15 mouse cellular contexts compared by ENCODE assay signal in the genomic region with DNA sequence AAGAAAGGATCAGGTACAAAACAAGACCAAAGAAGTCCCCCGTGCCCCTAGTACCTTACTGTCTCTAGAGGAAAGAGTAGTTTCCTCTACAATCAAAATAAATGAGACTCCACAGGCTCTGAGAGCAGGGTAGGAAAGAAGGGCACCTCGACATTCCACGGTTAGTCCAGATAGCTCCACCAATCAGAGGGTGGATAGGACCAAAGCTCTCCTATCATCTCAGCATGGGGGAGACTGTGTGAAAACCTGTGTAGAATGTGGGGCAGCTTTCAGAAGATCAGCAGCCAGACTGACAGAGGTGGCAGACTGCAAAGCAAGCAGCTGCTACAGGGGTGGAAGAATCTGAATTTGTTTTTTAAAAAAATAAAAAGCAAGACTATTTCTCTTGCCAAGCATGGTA. TPM values are rescaled to one million over a fixed set of nuclear protein-coding genes. Genes with fewer than 3 reads are reported as not detected.
DNase-seq lines count a peak whose midpoint lies in the region; ATAC-seq and TF ChIP-seq lines count a peak whose summit lies in the region.
"Had no signal": no experiment of that assay in that cellular context is flagged by ENCODE, and none has a peak within 500 bp of the region (broad histone marks: within the 10 kb centered on the region; RNA-seq: fewer than 3 reads in every experiment).

No protein-coding gene starts in this region.

- H3K4me2 ChIP-seq in hindbrain, embryonic 16.5 days (ENCODE audit: low read length): peak overlapping the region; percentile 20
- H3K4me2 ChIP-seq in forebrain, embryonic 14.5 days (ENCODE audit: low read length): peak overlapping the region; percentile 5; the same call in 1 of the 2 replicates

- intact Hi-C loops in gastrocnemius, adult 2 months (cut with DNase I): no loop called here

- no peak overlapping the region for H3K9ac ChIP-seq in hindbrain, embryonic 16.5 days (ENCODE audit: low read depth, low read length)
- H3K9ac ChIP-seq in forebrain, embryonic 14.5 days (ENCODE audit: low read length): no peak overlapping the region; the same call in 1 of the 2 replicates
- H3K9ac ChIP-seq: liver, embryonic 14.5 days had no signal

- ATAC-seq in hindbrain, embryonic 16.5 days: no peak
- peak; percentile 64 for ATAC-seq in forebrain, embryonic 14.5 days
- ATAC-seq: activated CD4-positive, CD25-positive, alpha-beta regulatory T cell, adult 4 months had no signal

- H3K27me3 ChIP-seq in hindbrain, embryonic 16.5 days (replicated peaks; ENCODE audit: control insufficient read depth, insufficient read depth, low read length): no peaks in the 10 kb centered on the region
- H3K27me3 ChIP-seq in hindbrain, embryonic 10.5 days (ENCODE audit: insufficient read depth, poor library complexity, severe bottlenecking): no peaks in the 10 kb centered on the region
- no peaks in the 10 kb centered on the region for H3K27me3 ChIP-seq in forebrain, embryonic 14.5 days (replicated peaks; ENCODE audit: control insufficient read depth, insufficient read depth, low read length)

- no peak overlapping the region for H3K4me3 ChIP-seq in gastrocnemius, adult 2 months
- no peak overlapping the region for H3K4me3 ChIP-seq in hindbrain, embryonic 16.5 days (ENCODE audit: low read length)
- no peak overlapping the region for H3K4me3 ChIP-seq in hindbrain, embryonic 10.5 days
- no peak overlapping the region for H3K4me3 ChIP-seq in forebrain, embryonic 14.5 days (ENCODE audit: low read depth, low read length)
- H3K4me3 ChIP-seq: limb, embryonic 10.5 days had no signal

- DNase-seq in gastrocnemius, adult 2 months: no peak
- DNase-seq in gastrocnemius, postnatal 4 days (ENCODE audit: low spot score in 2 of 2): no peak
- DNase-seq in hindbrain, embryonic 10.5 days (ENCODE audit: low spot score): no peak
- DNase-seq in R1 (ENCODE audit: low read depth, low spot score): peak; percentile 16
- DNase-seq in forebrain, embryonic 14.5 days (ENCODE audit: low spot score): peak; percentile 32
- DNase-seq in adrenal gland, postnatal 4 days (ENCODE audit: low spot score in 2 of 2): no peak
- no peak for DNase-seq in embryo, embryonic 11 days
- DNase-seq: cerebellum, adult 11-12 months had no signal

- H3K36me3 ChIP-seq in hindbrain, embryonic 16.5 days (ENCODE audit: control insufficient read depth, insufficient read depth, low read length): peaks cover 23% of the 10 kb centered on the region
- peaks cover 97% of the 10 kb centered on the region for H3K36me3 ChIP-seq in hindbrain, embryonic 10.5 days
- H3K36me3 ChIP-seq in forebrain, embryonic 14.5 days (ENCODE audit: control insufficient read depth, insufficient read depth, low read length): peaks cover 77% of the 10 kb centered on the region

- no peak for TF ChIP-seq CTCF in gastrocnemius, adult 2 months (IDR thresholded peaks at IDR 0.05)

- no peaks in the 10 kb centered on the region for H3K9me3 ChIP-seq in hindbrain, embryonic 16.5 days (ENCODE audit: control insufficient read depth, low read length)
- H3K9me3 ChIP-seq in hindbrain, embryonic 10.5 days: no peaks in the 10 kb centered on the region
- H3K9me3 ChIP-seq in forebrain, embryonic 14.5 days (replicated peaks; ENCODE audit: control insufficient read depth, low read length): no peaks in the 10 kb centered on the region
- H3K9me3 ChIP-seq: limb, embryonic 10.5 days had no signal

- WGBS in hindbrain, embryonic 16.5 days: 42% methylated on average over 3 of the region's 3 CpGs
- WGBS in hindbrain, embryonic 10.5 days: 60% methylated on average over 3 of the region's 3 CpGs
- 27% methylated on average over 3 of the region's 3 CpGs for WGBS in forebrain, embryonic 14.5 days

- peaks cover 10% of the 10 kb centered on the region for H3K4me1 ChIP-seq in hindbrain, embryonic 16.5 days (ENCODE audit: control insufficient read depth, insufficient read depth, low read depth, low read length)
- H3K4me1 ChIP-seq in hindbrain, embryonic 10.5 days (replicated peaks): peaks cover 10% of the 10 kb centered on the region
- H3K4me1 ChIP-seq in forebrain, embryonic 14.5 days (ENCODE audit: control insufficient read depth, insufficient read depth, low read length): peaks cover 19% of the 10 kb centered on the region

- H3K27ac ChIP-seq in gastrocnemius, adult 2 months: peak overlapping the region; percentile 16
- no peak overlapping the region for H3K27ac ChIP-seq in hindbrain, embryonic 16.5 days (ENCODE audit: low read depth, low read length)
- no peak overlapping the region for H3K27ac ChIP-seq in hindbrain, embryonic 10.5 days
- peak overlapping the region; percentile 81 for H3K27ac ChIP-seq in forebrain, embryonic 14.5 days (ENCODE audit: low read depth, low read length)
- H3K27ac ChIP-seq: limb, embryonic 10.5 days; liver, embryonic 14.5 days had no signal

RNA-seq across cellular contexts. Expression of a gene that starts 3.3 kb away (rescaled TPM):
- total RNA-seq in gastrocnemius, adult 2 months (2021): not detected
- total RNA-seq in gastrocnemius, postnatal 4 days (2021): not detected
- not detected in 2 replicates for polyA plus RNA-seq in hindbrain, embryonic 16.5 days (2015; fragmentation: Nextera tagmentation; extraction: Ambion mirVana)
- not detected in 2 replicates for polyA plus RNA-seq in hindbrain, embryonic 10.5 days (2016; fragmentation: Nextera tagmentation; extraction: Ambion mirVana)
- not detected in 2 replicates for polyA plus RNA-seq in forebrain, embryonic 14.5 days (2014; fragmentation: Nextera tagmentation; extraction: Ambion mirVana)
- not detected for total RNA-seq in adrenal gland, postnatal 4 days (2021)
- total RNA-seq: heart, adult 18-20 months; megakaryocyte-erythroid progenitor cell, adult 5-6 weeks had no signal
- polyA plus RNA-seq: activated CD4-positive, CD25-positive, alpha-beta regulatory T cell, adult 4 months; kidney, embryonic 14.5 days; limb, embryonic 10.5 days; liver, embryonic 14.5 days had no signal

RNA-seq across cellular contexts. Expression of a gene that starts 17.8 kb away (rescaled TPM):
- 10 to 100 TPM; 54.8 to 55.7 TPM for total RNA-seq in gastrocnemius, adult 2 months (2021)
- 10 to 100 TPM; 67.6 to 70.5 TPM for total RNA-seq in gastrocnemius, postnatal 4 days (2021)
- 43.6 and 44.7 TPM in 2 replicates for polyA plus RNA-seq in hindbrain, embryonic 16.5 days (2015; fragmentation: Nextera tagmentation; extraction: Ambion mirVana)
- 57.5 and 58.7 TPM in 2 replicates for polyA plus RNA-seq in hindbrain, embryonic 10.5 days (2016; fragmentation: Nextera tagmentation; extraction: Ambion mirVana)
- 47.5 and 52.2 TPM in 2 replicates for polyA plus RNA-seq in forebrain, embryonic 14.5 days (2014; fragmentation: Nextera tagmentation; extraction: Ambion mirVana)
- 10 to 100 TPM; 73.1 to 76.3 TPM for total RNA-seq in adrenal gland, postnatal 4 days (2021)

RNA-seq across cellular contexts. Expression of a gene that starts 35.8 kb away (rescaled TPM):
- total RNA-seq in gastrocnemius, adult 2 months (2021): 1 to 10 TPM; 4.1 to 6.1 TPM
- 10 to 100 TPM; 29.8 to 35.1 TPM for total RNA-seq in gastrocnemius, postnatal 4 days (2021)
- 7.1 and 7.4 TPM in 2 replicates for polyA plus RNA-seq in hindbrain, embryonic 16.5 days (2015; fragmentation: Nextera tagmentation; extraction: Ambion mirVana)
- 3.0 and 4.0 TPM in 2 replicates for polyA plus RNA-seq in hindbrain, embryonic 10.5 days (2016; fragmentation: Nextera tagmentation; extraction: Ambion mirVana)
- 23.9 and 28.6 TPM in 2 replicates for polyA plus RNA-seq in forebrain, embryonic 14.5 days (2014; fragmentation: Nextera tagmentation; extraction: Ambion mirVana)
- total RNA-seq in adrenal gland, postnatal 4 days (2021): 10 to 100 TPM; 26.7 to 28.4 TPM
- total RNA-seq: megakaryocyte-erythroid progenitor cell, adult 5-6 weeks had no signal
- polyA plus RNA-seq: activated CD4-positive, CD25-positive, alpha-beta regulatory T cell, adult 4 months had no signal

Comparison
In these comparisons a context has a peak if more than half of its experiments do, and no peak if none do; other contexts are left out.
1. DNase-seq: peak in R1 (single experiment) and forebrain, embryonic 14.5 days (single experiment); none in gastrocnemius, adult 2 months (single experiment), gastrocnemius, postnatal 4 days (0 of 2), hindbrain, embryonic 10.5 days (single experiment), adrenal gland, postnatal 4 days (0 of 2) and embryo, embryonic 11 days (single experiment).
2. H3K27ac ChIP-seq: peak in gastrocnemius, adult 2 months (single experiment) and forebrain, embryonic 14.5 days (single experiment); none in hindbrain, embryonic 16.5 days (single experiment) and hindbrain, embryonic 10.5 days (single experiment).